ENCODE assay signal across 8 mouse cellular contexts in the genomic region with DNA sequence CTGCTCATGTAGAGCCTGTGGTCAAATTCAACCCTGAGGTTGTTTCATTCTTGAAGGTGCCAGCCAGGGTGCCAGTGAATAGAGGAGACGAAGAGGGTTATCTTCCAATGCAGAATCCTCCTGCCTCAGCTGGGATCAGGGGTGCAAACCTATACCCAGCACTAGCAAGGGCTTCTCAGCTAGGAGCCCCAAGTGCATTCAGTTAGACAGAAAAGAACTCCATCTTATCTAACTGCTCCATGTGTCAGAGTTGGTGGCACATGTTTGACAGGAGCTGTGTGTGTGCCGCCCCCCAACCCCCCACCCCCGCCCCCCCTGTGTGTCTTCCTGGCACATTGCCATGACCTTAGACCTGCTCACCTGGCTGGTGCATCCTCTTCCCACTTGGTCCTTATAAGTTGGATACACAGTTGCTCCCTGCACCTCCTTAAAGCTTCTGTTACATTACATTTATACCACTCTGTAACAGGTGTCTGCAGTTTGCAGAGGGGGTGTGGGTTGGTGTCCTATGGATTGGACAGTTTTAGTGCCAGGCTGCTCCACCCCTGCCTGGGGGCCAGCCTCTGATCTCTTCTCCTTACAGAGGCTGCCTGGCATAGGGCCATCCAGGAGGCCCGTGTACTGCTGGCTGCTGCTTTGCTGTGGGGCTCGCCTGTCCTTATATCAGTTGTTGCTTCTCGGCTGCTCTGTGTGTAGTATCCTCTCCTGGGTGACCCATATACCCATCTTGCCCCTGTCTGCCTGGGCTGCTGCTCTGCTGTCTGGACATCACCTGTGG. TPM values are rescaled to one million over a fixed set of nuclear protein-coding genes. Genes with fewer than 3 reads are reported as not detected.
DNase-seq lines count a peak whose midpoint lies in the region; ATAC-seq and TF ChIP-seq lines count a peak whose summit lies in the region.

No protein-coding gene starts in this region.

- H3K27me3 ChIP-seq in forebrain, embryonic 12.5 days: no peaks in the 10 kb centered on the region
- no peaks in the 10 kb centered on the region for H3K27me3 ChIP-seq in forebrain, postnatal 0 days (ENCODE audit: insufficient read depth, low read length)
- H3K27me3 ChIP-seq in limb, embryonic 15.5 days: no peaks in the 10 kb centered on the region
- no peaks in the 10 kb centered on the region for H3K27me3 ChIP-seq in limb, embryonic 10.5 days (ENCODE audit: low read depth, poor library complexity, severe bottlenecking)
- H3K27me3 ChIP-seq in liver, embryonic 14.5 days (ENCODE audit: control insufficient read depth, insufficient read depth, low read length): no peaks in the 10 kb centered on the region

- no peaks in the 10 kb centered on the region for H3K36me3 ChIP-seq in forebrain, embryonic 12.5 days (replicated peaks)
- H3K36me3 ChIP-seq in forebrain, postnatal 0 days (ENCODE audit: insufficient read depth): no peaks in the 10 kb centered on the region
- H3K36me3 ChIP-seq in limb, embryonic 15.5 days: no peaks in the 10 kb centered on the region
- 0 out of 2 replicates have a peak, but pooled peaks cover 2% of the 10 kb centered on the region for H3K36me3 ChIP-seq in limb, embryonic 10.5 days
- H3K36me3 ChIP-seq in liver, embryonic 14.5 days (replicated peaks; ENCODE audit: control insufficient read depth, insufficient read depth, low read depth): no peaks in the 10 kb centered on the region

- no peak for ATAC-seq in forebrain, embryonic 12.5 days (ENCODE audit: low FRiP score)
- no peak for ATAC-seq in forebrain, postnatal 0 days
- ATAC-seq in limb, embryonic 15.5 days (ENCODE audit: insufficient number of reproducible peaks, low FRiP score, low TSS enrichment, low read depth): no peak
- ATAC-seq in liver, embryonic 14.5 days (ENCODE audit: insufficient read depth): peak; percentile 74

- 91% methylated on average over 6 of the region's 6 CpGs for WGBS in forebrain, embryonic 12.5 days
- WGBS in forebrain, postnatal 0 days: 61% methylated on average over 6 of the region's 6 CpGs
- WGBS in limb, embryonic 15.5 days: 65% methylated on average over 6 of the region's 6 CpGs
- WGBS in limb, embryonic 10.5 days: 83% methylated on average over 6 of the region's 6 CpGs
- 11% methylated on average over 6 of the region's 6 CpGs for WGBS in liver, embryonic 14.5 days (ENCODE audit: insufficient replicate concordance)

- 0 out of 2 replicates have a peak overlapping the region, but pooled peaks have one; percentile 19 for H3K27ac ChIP-seq in forebrain, embryonic 12.5 days
- no peak overlapping the region for H3K27ac ChIP-seq in forebrain, postnatal 0 days (ENCODE audit: low read depth, low read length)
- peak overlapping the region; percentile 60; the same call in 1 of the 2 replicates for H3K27ac ChIP-seq in limb, embryonic 15.5 days
- no peak overlapping the region for H3K27ac ChIP-seq in limb, embryonic 10.5 days
- peak overlapping the region; percentile 27 for H3K27ac ChIP-seq in liver, embryonic 14.5 days

- H3K9ac ChIP-seq in forebrain, embryonic 12.5 days: no peak overlapping the region
- no peak overlapping the region for H3K9ac ChIP-seq in forebrain, postnatal 0 days
- H3K9ac ChIP-seq in limb, embryonic 15.5 days: no peak overlapping the region
- peak overlapping the region; percentile 37 for H3K9ac ChIP-seq in liver, embryonic 14.5 days (replicated peaks)

- H3K9me3 ChIP-seq in forebrain, embryonic 12.5 days: no peaks in the 10 kb centered on the region
- H3K9me3 ChIP-seq in forebrain, postnatal 0 days (ENCODE audit: low read length): no peaks in the 10 kb centered on the region
- no peaks in the 10 kb centered on the region for H3K9me3 ChIP-seq in limb, embryonic 15.5 days
- no peaks in the 10 kb centered on the region for H3K9me3 ChIP-seq in limb, embryonic 10.5 days (replicated peaks)
- H3K9me3 ChIP-seq in liver, embryonic 14.5 days (ENCODE audit: control insufficient read depth, low read length): no peaks in the 10 kb centered on the region

- no peak for TF ChIP-seq CTCF in forebrain, postnatal 0 days (IDR thresholded peaks at IDR 0.05; ENCODE audit: low read depth)
- no peak for TF ChIP-seq CTCF in liver, embryonic 14.5 days (IDR thresholded peaks at IDR 0.05; ENCODE audit: low read depth)

- no peak for TF ChIP-seq EP300 in liver, embryonic 14.5 days (IDR thresholded peaks at IDR 0.05; ENCODE audit: low read depth)

- no peak overlapping the region for H3K4me2 ChIP-seq in forebrain, embryonic 12.5 days
- no peak overlapping the region for H3K4me2 ChIP-seq in forebrain, postnatal 0 days (ENCODE audit: low read depth)
- H3K4me2 ChIP-seq in limb, embryonic 15.5 days: no peak overlapping the region
- H3K4me2 ChIP-seq in liver, embryonic 14.5 days (ENCODE audit: low read depth): peak overlapping the region; percentile 22; the same call in 1 of the 2 replicates

- no peak for DNase-seq in forebrain, postnatal 0 days
- no peak for DNase-seq in limb, embryonic 10.5 days (ENCODE audit: low spot score)
- peak; percentile 35 for DNase-seq in MN1 (ENCODE audit: low spot score)
- no peak for DNase-seq in liver, embryonic 14.5 days (ENCODE audit: low read depth in 3 of 3, low spot score in 3 of 3)
- no peak for DNase-seq in cerebellum, adult 11-12 months
- no peak for DNase-seq in cerebellum, postnatal 36 days

- peaks cover 17% of the 10 kb centered on the region for H3K4me1 ChIP-seq in forebrain, embryonic 12.5 days
- H3K4me1 ChIP-seq in forebrain, postnatal 0 days (ENCODE audit: insufficient read depth): no peaks in the 10 kb centered on the region
- peaks cover 26% of the 10 kb centered on the region for H3K4me1 ChIP-seq in limb, embryonic 15.5 days
- peaks cover 17% of the 10 kb centered on the region for H3K4me1 ChIP-seq in limb, embryonic 10.5 days
- peaks cover 14 to 62% of the 10 kb centered on the region in 2 experiments for H3K4me1 ChIP-seq in liver, embryonic 14.5 days (replicated peaks; ENCODE audit: control insufficient read depth in 2 of 2, insufficient read depth in 2 of 2, low read length in 1 of 2)

- H3K4me3 ChIP-seq in forebrain, embryonic 12.5 days (replicated peaks): no peak overlapping the region
- no peak overlapping the region for H3K4me3 ChIP-seq in forebrain, postnatal 0 days (ENCODE audit: low read depth, low read length)
- no peak overlapping the region for H3K4me3 ChIP-seq in limb, embryonic 15.5 days
- no peak overlapping the region for H3K4me3 ChIP-seq in limb, embryonic 10.5 days
- H3K4me3 ChIP-seq in liver, embryonic 14.5 days (ENCODE audit: insufficient read depth in 1 of 2, low read depth in 2 of 2, low read length in 2 of 2): no peak overlapping the region

RNA-seq across cellular contexts. Expression of a gene that starts 20.1 kb away (rescaled TPM):
- 27.1 and 28.6 TPM in 2 replicates for polyA plus RNA-seq in forebrain, embryonic 12.5 days (2016; fragmentation: Nextera tagmentation; extraction: Ambion mirVana)
- 43.4 and 45.0 TPM in 2 replicates for total RNA-seq in forebrain, postnatal 0 days (2014; rRNA removed)
- polyA plus RNA-seq in forebrain, postnatal 0 days (2015; fragmentation: Nextera tagmentation; extraction: Ambion mirVana): 37.9 and 39.0 TPM in 2 replicates
- polyA plus RNA-seq in limb, embryonic 15.5 days (2015; fragmentation: Nextera tagmentation; extraction: Ambion mirVana): 51.2 and 54.7 TPM in 2 replicates
- polyA plus RNA-seq in limb, embryonic 10.5 days (2016; fragmentation: Nextera tagmentation; extraction: Ambion mirVana): 37.5 and 38.0 TPM in 2 replicates
- 16.2 and 17.2 TPM in 2 replicates for polyA plus RNA-seq in liver, embryonic 14.5 days (2012; rRNA removed)
- 30.7 and 30.9 TPM in 2 replicates for polyA plus RNA-seq in liver, embryonic 14.5 days (2014; fragmentation: Nextera tagmentation; extraction: Ambion mirVana)

RNA-seq across cellular contexts. Expression of a gene that starts 29.6 kb away (rescaled TPM):
- polyA plus RNA-seq in forebrain, embryonic 12.5 days (2016; fragmentation: Nextera tagmentation; extraction: Ambion mirVana): 38.1 and 39.5 TPM in 2 replicates
- total RNA-seq in forebrain, postnatal 0 days (2014; rRNA removed): 15.6 and 20.8 TPM in 2 replicates
- polyA plus RNA-seq in forebrain, postnatal 0 days (2015; fragmentation: Nextera tagmentation; extraction: Ambion mirVana): 20.5 and 26.9 TPM in 2 replicates
- polyA plus RNA-seq in limb, embryonic 15.5 days (2015; fragmentation: Nextera tagmentation; extraction: Ambion mirVana): 28.3 and 28.7 TPM in 2 replicates
- 43.5 and 44.4 TPM in 2 replicates for polyA plus RNA-seq in limb, embryonic 10.5 days (2016; fragmentation: Nextera tagmentation; extraction: Ambion mirVana)
- polyA plus RNA-seq in liver, embryonic 14.5 days (2012; rRNA removed): 10.7 and 11.6 TPM in 2 replicates
- polyA plus RNA-seq in liver, embryonic 14.5 days (2014; fragmentation: Nextera tagmentation; extraction: Ambion mirVana): 8.0 and 9.2 TPM in 2 replicates

RNA-seq across cellular contexts. Expression of a gene that starts 41.0 kb away (rescaled TPM):
- 1.2 and 1.3 TPM in 2 replicates for polyA plus RNA-seq in forebrain, embryonic 12.5 days (2016; fragmentation: Nextera tagmentation; extraction: Ambion mirVana)
- total RNA-seq in forebrain, postnatal 0 days (2014; rRNA removed): 5.0 and 6.3 TPM in 2 replicates
- polyA plus RNA-seq in forebrain, postnatal 0 days (2015; fragmentation: Nextera tagmentation; extraction: Ambion mirVana): 10.4 and 10.8 TPM in 2 replicates
- polyA plus RNA-seq in limb, embryonic 15.5 days (2015; fragmentation: Nextera tagmentation; extraction: Ambion mirVana): 2.6 and 3.6 TPM in 2 replicates
- polyA plus RNA-seq in limb, embryonic 10.5 days (2016; fragmentation: Nextera tagmentation; extraction: Ambion mirVana): not detected in 2 replicates
- polyA plus RNA-seq in liver, embryonic 14.5 days (2012; rRNA removed): not detected in 2 replicates
- 0.24 TPM in 1 of 2 replicates, not detected in the other for polyA plus RNA-seq in liver, embryonic 14.5 days (2014; fragmentation: Nextera tagmentation; extraction: Ambion mirVana)

RNA-seq across cellular contexts. Expression of a gene that starts 44.3 kb away (rescaled TPM):
- 1.2 and 1.4 TPM in 2 replicates for polyA plus RNA-seq in forebrain, embryonic 12.5 days (2016; fragmentation: Nextera tagmentation; extraction: Ambion mirVana)
- 2.5 TPM in 1 of 2 replicates, not detected in the other for total RNA-seq in forebrain, postnatal 0 days (2014; rRNA removed)
- 2.4 and 2.6 TPM in 2 replicates for polyA plus RNA-seq in forebrain, postnatal 0 days (2015; fragmentation: Nextera tagmentation; extraction: Ambion mirVana)
- polyA plus RNA-seq in limb, embryonic 15.5 days (2015; fragmentation: Nextera tagmentation; extraction: Ambion mirVana): 1.5 and 1.6 TPM in 2 replicates
- polyA plus RNA-seq in limb, embryonic 10.5 days (2016; fragmentation: Nextera tagmentation; extraction: Ambion mirVana): 0.34 and 0.46 TPM in 2 replicates
- polyA plus RNA-seq in liver, embryonic 14.5 days (2012; rRNA removed): 0.39 and 0.63 TPM in 2 replicates
- polyA plus RNA-seq in liver, embryonic 14.5 days (2014; fragmentation: Nextera tagmentation; extraction: Ambion mirVana): 0.59 and 0.95 TPM in 2 replicates

RNA-seq across cellular contexts. Expression of a gene that starts 46.2 kb away (rescaled TPM):
- polyA plus RNA-seq in forebrain, embryonic 12.5 days (2016; fragmentation: Nextera tagmentation; extraction: Ambion mirVana): 47.3 and 50.0 TPM in 2 replicates
- 61.5 and 67.9 TPM in 2 replicates for total RNA-seq in forebrain, postnatal 0 days (2014; rRNA removed)
- polyA plus RNA-seq in forebrain, postnatal 0 days (2015; fragmentation: Nextera tagmentation; extraction: Ambion mirVana): 51.1 and 52.2 TPM in 2 replicates
- polyA plus RNA-seq in limb, embryonic 15.5 days (2015; fragmentation: Nextera tagmentation; extraction: Ambion mirVana): 32.6 and 37.8 TPM in 2 replicates
- 56.2 and 59.2 TPM in 2 replicates for polyA plus RNA-seq in limb, embryonic 10.5 days (2016; fragmentation: Nextera tagmentation; extraction: Ambion mirVana)
- 15.7 and 16.0 TPM in 2 replicates for polyA plus RNA-seq in liver, embryonic 14.5 days (2012; rRNA removed)
- polyA plus RNA-seq in liver, embryonic 14.5 days (2014; fragmentation: Nextera tagmentation; extraction: Ambion mirVana): 13.3 and 15.3 TPM in 2 replicates

Comparison
In these comparisons a context has a peak if more than half of its experiments do, and no peak if none do; other contexts are left out.
1. H3K27ac ChIP-seq: peak in forebrain, embryonic 12.5 days (single experiment), limb, embryonic 15.5 days (single experiment) and liver, embryonic 14.5 days (single experiment); none in forebrain, postnatal 0 days (single experiment) and limb, embryonic 10.5 days (single experiment).